Mouse (Mus musculus) left cerebral cortex, postnatal 14 days (tissue): ENCODE measurements around the gene Fxr2. TPM values are rescaled to one million over a fixed set of nuclear protein-coding genes. Genes with fewer than 3 reads are reported as not detected.
"Not testable (repeated sequence)": the region's sequence is repeated elsewhere in the genome, so short reads cannot be mapped to it uniquely, and the experiment has no call there.

Experiments used
- DNase-seq, 2 experiments: peaks; one replicate each; pipeline ENCODE4 v3.0.0; 2021 to 2022; ENCODE audit warnings: low spot score in 2 of 2, mixed read lengths in 1 of 2
- intact Hi-C: fragments of 180-260 bp; cut with DNase I; formaldehyde crosslinking; loops from one replicate; pipeline ENCODE4 v1.15.1; 2025
- total RNA-seq, 2 experiments: library from RNA; stranded (reverse); gene quantifications; 2 replicates each; pipeline ENCODE4 v1.2.3; 2021

Fxr2 gene
- total RNA-seq, 2 experiments from 2014 or later = 107 TPM

DNA sequence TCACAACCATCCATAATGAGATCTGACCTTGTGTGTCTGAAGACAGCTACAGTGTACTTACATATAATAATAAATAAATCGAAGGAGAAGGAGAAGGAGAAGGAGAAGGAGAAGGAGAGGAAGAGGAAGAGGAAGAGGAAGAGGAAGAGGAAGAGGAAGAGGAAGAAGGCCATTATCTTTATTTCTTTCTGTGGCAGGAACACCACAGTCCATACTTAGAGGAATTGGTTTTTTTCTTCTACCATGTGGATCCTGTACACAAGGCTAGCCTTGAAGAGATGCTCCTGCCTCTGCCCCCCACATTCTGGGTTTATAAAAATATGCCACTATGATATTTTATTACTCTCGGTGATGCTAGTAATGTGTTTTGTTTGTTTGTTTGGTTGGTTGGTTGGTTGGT lies 26.0 kb upstream of the Fxr2 start:
- intact Hi-C loops = no loop called here
- DNase-seq = no peak

DNA sequence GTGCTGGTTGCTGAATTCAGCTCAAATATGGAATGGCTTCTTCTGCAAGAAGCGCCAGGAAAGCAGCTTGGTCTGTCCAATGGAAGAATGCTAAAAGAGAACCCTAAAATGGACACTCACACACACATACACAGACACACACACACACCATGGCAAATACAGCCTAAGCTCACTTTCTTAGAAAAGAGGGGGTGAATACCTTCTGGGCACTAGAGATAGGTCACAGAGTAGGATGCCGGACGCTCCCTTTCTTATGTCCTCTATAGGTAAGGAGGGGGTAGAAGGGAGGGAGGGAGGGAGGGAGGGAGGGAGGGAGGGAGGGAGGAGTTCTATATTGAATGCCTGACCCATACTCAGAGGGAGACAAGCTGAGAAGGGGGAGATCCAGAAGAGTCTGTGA lies 24.3 kb upstream of the Fxr2 start:
- intact Hi-C loops = no loop called here

DNA sequence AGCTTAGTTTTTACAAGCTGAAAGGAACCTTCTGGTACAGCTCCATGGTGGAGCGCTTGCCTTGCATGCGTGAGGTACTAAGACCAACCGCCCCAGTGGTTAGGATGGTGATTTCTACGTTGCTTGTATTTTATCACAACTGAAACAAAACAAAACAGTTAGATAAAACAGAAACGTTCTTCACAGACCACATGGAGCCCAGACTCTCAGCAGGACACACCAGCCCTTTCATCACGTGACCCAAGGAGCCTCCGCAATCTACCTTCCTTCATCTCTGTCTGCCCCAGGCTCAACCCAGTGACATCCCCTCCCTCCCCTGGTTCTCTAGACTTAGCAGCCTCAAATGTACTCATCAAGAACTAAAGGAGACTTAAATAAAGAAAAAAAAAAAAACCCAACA lies 23.4 kb upstream of the Fxr2 start:
- intact Hi-C loops = no loop called here
- DNase-seq = no peak

More for the DNA sequence above, 24.3 kb upstream of the Fxr2 start:
- no peak for DNase-seq

DNA sequence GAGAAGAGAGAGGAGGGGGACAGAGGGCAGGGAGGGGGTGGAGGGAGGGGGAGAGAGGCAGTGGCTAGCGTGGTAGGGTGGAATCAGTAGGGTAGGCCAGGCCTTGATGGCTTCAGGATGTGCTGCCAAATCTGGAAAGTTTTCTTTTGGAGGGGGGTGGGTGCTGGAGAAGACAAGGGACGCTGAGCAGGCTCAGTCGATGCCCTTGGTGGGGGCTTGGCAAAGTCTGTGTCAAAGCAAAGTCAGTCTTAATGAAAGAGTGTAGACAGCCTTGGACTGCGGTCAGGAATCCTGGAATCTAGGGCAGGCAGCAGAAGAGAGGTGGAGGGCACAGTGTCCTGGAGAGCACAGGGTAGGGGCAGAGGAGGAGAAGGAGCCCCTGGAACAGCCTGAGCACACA lies 21.9 kb upstream of the Fxr2 start:
- intact Hi-C loops = no loop called here
- DNase-seq = no peak

DNA sequence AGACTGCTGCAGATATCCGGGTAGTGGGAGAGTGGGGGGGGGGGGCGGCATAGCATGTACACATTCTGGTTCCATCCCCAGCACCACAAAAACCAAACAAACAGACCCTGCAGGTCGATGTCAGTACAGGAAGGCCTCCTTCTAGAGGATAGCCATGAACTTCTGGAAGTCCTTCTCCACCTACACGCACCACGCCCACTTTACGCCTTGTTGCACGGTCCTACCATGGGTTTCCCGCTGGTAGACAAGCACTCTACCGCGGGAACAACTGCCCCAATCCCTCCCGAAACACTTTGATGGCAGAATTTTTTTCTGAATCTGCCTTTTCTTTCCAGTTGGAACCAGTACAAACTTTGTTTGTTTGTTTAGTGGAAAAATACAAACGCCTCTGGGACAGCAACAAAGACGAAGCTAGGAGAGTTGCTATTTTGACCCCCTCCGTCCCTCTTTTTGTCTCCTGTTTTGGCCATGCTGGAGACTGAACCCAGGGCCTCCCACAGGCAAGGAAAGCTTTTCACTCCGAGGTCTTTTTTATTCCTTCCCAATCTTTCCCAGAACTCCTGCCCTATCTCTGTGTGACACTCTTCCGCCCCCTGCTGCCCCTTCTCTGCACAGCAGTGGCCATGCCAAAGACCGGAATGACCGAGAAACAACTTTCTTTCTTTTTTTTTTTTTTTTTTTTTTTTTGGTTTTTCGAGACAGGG lies 19.1 kb upstream of the Fxr2 start:
- intact Hi-C loops = loop anchor here (2.0 kb wide), 1 partner anchor 33 kb away; the partner anchor contains the start of genes Trp53 and Wrap53
- DNase-seq = peak; percentile 79 to 83

DNA sequence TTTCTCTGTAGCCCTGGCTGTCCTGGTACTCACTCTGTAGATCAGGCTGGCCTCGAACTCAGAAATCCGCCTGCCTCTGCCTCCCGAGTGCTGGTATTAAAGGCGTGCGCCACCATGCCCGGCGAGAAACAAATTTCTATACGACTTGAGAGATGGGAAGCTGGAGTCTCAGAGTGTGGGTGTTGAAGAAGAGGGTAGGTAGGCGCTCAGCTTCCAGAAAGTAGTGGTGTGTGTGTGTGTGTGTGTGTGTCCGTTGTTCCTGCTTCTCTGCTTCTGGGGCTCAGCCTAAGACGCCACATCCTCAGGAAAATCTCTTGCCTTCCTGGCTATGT lies 18.6 kb upstream of the Fxr2 start:
- intact Hi-C loops = loop anchor here (2.0 kb wide), 1 partner anchor 33 kb away; the partner anchor contains the start of genes Trp53 and Wrap53
- DNase-seq = not testable (repeated sequence)

DNA sequence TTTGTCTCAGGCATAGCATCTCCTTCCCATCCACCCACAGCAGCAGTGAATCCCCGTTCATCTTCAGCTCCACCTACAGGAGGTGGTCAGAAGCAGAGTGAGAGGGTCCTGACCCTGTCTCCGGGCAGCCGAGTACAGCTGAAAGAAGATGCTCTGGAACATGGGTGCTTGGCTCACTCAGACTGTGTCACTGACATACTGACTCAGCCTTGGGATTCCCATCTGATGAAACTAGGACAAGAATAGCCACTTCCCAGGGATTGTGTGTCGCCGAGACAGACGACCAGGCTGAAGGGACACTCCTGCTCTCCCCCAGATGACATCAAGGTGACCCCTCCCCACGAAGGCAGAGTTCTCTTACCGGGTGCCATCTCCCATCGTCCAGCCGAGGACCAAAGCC lies 16.0 kb upstream of the Fxr2 start:
- intact Hi-C loops = no loop called here
- no peak for DNase-seq

DNA sequence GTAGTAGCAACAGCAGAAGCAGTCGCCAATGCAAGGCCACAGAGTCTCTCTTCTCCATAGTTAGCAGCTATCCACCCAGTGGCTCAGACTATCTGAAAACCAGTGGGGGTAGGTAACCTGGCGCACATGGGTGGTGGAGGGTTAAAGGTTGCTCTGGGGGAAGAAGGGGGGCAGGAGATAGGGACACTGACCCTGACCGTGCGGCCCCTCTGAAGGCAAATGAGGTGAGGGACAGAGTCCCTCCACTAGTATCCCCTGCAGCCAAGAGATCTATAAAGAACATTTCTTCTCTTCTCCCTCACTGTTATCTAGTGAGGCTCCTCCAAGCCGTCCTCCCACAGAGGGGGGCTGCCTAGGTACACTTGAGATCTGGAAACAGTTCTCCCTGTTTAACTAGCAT lies 15.0 kb upstream of the Fxr2 start, which contains the start of gene Shbg:
Shbg (minus strand) TSS at position 101 of the 400 bp plus-strand sequence.
- intact Hi-C loops = no loop called here

DNA sequence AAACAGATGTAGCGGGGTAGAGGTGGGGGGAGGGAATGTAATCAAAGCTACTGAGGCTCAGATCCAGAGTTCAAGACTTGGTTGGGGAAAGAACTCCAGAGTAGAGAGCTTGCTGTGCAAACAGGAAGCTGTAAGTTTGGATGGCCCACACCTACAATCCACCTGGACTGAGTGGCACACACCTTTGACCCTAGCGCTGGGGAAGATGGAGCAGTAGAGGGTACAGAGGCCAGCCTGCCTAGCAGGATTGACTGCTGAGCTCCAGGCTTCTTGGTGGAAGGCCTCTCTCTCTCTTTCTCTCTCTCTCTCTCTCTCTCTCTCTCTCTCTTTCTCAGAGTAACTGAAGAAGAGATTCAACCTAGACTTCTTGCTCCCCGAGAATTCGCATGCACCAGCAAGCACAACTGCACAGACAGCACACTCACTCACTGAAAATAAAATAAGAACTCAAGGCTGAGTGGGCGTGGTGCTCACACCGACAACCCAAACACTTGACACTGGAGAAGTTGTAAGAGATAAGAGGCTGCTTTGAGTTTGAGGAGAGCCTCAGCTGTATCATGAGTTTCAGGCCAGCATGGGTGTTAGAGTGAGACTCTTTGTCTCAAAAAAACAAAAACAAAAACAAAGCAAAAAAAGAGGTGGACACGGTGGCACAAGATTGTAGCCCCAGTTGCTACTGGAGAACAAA lies 12.3 kb upstream of the Fxr2 start:
- intact Hi-C loops = no loop called here
- no peak for DNase-seq

More for the DNA sequence above, 15.0 kb upstream of the Fxr2 start, which contains the start of gene Shbg:
- DNase-seq = no peak

DNA sequence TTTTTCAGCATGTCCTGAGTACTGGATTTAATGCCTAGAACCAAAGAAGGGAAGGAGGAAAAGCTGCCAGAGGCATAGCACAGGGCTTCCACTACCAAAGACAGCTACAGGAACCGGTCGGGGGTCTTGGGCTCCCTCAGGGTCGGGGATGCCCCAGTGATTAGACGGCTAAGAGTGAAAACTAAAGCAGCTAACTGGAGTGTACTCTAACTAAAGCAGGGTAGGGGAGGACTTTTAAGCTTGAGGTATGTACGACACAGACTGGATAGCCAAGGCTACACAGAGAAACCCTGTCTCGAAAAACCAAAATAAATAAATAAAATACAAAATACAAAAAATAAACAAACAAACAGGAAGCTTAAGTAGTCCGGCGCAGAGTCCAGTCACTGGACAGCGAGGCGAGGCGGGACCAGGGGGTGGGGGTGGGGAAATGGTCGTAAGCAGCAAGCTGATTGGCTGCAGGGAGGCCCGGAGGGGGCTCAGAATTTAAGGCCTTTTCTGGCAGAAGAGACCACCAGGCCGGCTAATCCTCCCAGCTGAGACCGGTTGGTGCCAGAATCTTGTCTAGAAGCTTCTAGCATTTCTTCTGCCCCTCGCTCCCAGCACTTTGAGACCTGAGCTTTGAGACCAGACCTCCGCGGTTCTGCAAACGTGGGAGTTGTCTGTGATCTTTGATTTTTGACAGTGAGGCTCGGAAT lies 11.1 kb upstream of the Fxr2 start, which contains the start of gene Sat2:
Sat2 (plus strand) TSS at position 454 of the 698 bp plus-strand sequence.
- intact Hi-C loops = no loop called here
- DNase-seq = peak; percentile 44 to 60

DNA sequence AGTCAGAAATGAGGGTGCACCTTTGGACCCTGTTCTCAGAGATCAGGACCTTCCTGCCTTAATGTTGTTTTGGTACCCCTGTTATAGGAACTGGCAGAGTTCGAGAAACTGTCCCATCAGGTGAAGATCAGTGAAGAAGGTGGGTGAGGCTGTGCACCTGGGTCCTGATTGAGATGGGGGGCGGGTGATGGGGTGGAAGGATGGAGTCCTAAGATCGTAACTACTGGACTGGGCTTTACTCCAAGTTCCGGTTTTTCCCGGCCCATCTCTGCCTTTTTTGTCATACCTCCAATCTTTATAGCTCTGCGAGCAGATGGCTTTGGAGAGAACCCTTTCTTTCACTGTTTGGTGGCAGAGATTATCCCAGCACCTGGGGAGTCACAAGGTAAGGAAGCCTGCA lies 10.4 kb upstream of the Fxr2 start:
- intact Hi-C loops = no loop called here
- DNase-seq = no peak

DNA sequence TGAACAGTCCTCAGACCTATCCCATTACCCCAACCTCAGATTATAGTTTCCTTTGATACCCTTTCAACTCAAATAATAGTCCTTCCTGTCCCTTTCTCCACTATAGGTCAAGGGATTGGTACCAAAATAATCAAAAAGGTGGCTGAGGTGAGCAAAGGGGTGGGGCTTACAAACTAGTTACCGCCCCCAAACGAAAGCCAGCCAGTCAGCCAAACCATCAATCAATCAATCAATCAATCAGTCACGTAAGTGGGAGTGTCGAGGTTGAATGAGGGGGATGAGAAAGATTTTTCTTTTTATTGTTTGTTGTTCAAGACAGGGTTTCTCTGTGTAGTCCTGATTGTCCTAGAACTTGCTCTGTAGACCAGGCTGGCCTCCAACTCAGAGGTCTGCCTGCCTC lies 9.8 kb upstream of the Fxr2 start:
- intact Hi-C loops = no loop called here
- DNase-seq = no peak

DNA sequence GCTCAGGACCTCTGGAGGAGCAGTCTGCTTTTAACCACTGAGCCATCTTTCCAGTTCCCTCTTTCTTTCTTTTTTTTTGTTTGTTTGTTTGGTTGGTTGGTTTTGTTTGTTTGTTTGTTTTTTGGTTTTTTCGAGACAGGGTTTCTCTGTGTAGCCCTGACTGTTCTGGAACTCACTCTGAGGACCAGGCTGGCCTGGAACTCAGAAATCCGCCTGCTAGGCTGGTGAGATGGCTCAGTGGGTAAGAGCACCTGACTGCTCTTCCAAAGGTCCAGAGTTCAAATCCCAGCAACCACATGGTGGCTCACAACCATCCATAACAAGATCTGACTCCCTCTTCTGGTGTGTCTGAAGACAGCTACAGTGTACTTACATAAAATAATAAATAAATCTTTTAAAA lies 8.5 kb upstream of the Fxr2 start:
- intact Hi-C loops, DNase-seq: not testable (repeated sequence)

DNA sequence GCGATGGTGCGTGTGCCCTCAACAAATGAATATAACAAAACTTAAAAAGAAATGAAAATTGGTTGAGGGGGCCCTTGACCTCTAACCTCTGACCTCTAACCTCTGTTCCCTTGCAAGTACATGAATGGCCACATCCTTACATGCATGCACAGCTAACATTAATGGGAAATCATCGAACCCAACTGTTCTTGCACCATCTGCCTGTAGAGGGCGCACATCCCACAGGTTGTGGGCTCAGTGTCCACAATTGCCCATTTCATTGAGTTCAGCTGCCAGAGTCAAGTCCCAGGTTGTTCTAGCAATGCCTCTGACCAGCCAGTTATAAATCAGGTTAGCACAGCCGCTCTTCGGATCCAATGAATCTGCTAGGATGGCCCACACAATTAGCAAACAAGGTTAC lies 4.5 kb upstream of the Fxr2 start:
- peak; percentile 63 to 77 for DNase-seq
- intact Hi-C loops = no loop called here

DNA sequence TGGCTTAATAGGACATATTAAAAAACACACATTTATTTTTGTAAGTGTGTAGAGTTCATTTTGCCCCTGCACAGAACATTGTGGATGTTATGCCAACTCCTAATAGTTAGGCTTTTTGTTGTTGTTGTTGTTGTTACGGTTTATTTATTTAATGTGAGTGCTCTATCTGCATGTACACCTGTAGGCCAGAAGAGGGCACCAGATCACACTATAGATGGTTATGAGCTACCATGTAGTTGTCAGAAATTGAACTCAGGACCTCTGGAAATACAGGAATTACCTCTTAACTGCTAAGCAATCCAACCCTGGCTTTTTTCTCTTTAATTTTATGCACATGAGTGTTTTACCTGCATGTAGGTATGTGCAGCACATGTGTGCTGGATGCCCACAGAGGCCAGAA lies 3.0 kb upstream of the Fxr2 start:
- intact Hi-C loops = no loop called here
- no peak for DNase-seq

DNA sequence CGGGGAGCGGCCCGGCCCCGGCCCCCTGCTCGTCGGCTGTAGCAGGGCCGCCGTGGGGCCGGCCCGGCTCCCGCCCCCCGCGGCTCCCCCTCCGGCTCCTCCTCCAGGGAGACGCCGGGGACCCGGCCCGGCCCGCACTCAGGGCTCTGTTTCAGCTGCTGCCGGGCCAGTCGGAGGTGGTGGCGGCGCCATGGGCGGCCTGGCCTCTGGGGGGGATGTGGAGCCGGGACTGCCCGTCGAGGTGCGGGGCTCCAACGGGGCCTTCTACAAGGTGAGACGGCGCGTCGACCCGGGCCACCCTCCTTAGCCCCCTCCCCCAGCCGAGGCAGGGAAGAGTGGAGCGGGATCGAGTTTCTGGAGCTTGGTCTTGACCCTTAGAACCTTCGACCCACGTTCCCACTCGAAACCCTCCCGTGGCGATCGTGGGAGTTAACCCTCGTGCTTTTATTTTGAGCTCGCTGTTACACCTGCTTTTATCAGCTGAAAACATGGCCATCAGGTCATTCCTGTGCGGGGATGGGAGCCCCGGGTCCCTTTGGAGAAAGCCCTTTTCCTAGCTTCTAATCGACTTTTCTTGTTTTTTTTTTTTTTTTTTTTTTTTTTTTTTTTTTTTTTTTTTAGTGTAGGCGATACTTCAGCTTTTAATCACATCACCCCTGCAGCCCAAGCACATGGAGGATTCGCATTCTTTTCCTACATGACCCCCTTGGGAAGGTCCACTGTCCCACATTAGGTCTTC lies 507 bp downstream of the Fxr2 start:
- intact Hi-C loops = no loop called here
- DNase-seq = no peak

DNA sequence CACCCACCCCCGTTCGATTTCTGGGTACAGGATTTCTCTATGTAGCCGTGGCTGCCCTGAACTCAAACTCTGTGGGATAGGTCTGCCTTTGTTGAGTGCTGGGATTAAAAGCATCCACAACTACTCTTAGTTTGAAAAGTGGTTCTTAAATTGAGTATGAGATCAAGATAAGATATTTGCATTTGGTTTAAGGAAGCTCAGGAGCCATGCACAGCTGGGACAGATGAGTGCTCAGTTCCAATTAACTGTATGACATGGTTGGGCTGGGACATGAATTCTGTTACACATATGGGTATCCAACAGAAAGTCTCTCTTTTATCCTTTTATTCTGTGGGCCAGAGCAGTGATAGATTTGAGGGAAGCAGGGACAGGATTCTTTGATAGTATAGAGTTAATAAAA lies 2.7 kb downstream of the Fxr2 start:
- DNase-seq = no peak
- intact Hi-C loops = no loop called here

DNA sequence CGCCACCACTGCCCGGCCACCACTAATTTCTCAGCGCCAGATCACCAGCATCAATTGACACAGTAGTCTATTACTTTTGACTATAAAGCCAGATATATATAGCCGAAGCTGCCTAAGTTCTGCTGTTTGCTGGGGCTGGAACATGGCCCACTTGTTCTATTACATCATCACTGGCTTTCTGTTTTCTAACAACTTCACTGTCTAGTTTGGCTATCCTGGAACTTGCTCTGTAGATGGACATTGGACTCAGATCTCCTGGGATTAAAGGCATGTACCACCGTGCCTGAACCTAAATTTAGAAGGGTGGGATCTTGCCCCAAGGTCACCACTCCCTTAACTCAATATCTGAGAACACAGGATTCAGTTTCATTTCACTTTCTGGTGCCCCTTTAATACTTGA lies 13.1 kb downstream of the Fxr2 start:
- intact Hi-C loops = no loop called here
- DNase-seq = no peak

DNA sequence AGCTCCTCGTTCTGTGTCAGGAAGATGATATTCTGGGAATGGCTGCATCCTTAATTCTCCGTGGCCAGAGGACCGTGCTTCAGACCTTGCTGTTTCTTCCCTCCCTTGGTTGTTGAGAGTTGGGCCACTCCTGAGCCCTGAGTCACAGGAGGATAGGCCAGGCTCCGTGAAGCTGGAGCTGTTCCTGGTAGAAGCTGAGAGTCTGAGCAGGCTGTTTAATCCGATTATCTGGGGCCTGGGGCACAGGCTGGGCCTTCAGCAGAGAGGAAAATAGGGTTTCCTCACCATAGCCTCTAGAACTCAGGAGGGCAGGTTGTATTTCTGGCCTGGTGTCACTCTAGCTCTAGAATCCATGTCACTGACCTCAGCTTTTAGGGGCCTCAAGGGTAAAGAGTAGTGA lies 20.6 kb downstream of the Fxr2 start:
- intact Hi-C loops = no loop called here
- DNase-seq = no peak

DNA sequence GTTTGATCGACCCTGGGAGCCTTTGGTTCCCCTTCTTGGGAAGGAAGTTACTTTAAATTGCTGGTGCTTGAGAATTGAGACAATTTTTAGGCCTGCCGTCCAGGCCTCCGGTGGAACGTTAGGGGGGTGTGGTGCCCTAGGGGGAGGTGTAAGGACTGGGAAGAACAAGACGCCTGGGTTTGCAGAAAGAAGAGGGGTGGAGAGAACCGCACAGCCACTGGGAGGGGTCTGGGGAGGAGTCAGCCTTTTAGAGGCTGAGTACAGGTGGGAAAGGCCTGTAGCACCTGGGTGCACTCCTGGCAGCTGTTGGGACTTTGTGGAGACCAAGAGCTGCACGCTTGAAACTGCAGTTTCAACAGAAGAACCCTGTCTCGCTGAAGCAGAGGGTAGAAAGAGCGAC lies 22.0 kb downstream of the Fxr2 start:
- intact Hi-C loops = loop anchor here (5.0 kb wide), 1 partner anchor 103 kb away; the partner anchor contains the start of gene Polr2a
- DNase-seq = no peak
